Mouse (Mus musculus) hindbrain, postnatal 0 days (tissue): ENCODE results near the gene Wdr70. TPM values are rescaled to one million over a fixed set of nuclear protein-coding genes. Genes with fewer than 3 reads are reported as not detected.

Experiments
- ATAC-seq: fragments of 200-750 bp; cut with Nextera tagmentation; 2 replicates; pipeline ENCODE4 v1.8.0; 2017; ENCODE audit warnings: mild to moderate bottlenecking, moderate TSS enrichment, moderate library complexity
- DNase-seq: peaks from one replicate; pipeline ENCODE4 v3.0.0-alpha.2; 2015; ENCODE audit warnings: low spot score
- H3K27ac ChIP-seq: fragments of 300-500 bp; sonication (generic); 2 replicates; pipeline ENCODE4 v1.5.1; 2014; ENCODE audit warnings: mild to moderate bottlenecking
- H3K27me3 ChIP-seq: fragments of 300-500 bp; sonication (generic); 2 replicates; pipeline ENCODE4 v1.6.1; 2014; ENCODE audit warnings: low read length, mixed read lengths; ENCODE audit not compliant: insufficient read depth
- H3K36me3 ChIP-seq: fragments of 300-500 bp; sonication (generic); 2 replicates; pipeline ENCODE4 v1.6.1; 2014; ENCODE audit warnings: low read length, mixed read lengths; ENCODE audit not compliant: insufficient read depth
- H3K4me1 ChIP-seq: fragments of 300-500 bp; sonication (generic); 2 replicates; pipeline ENCODE4 v1.6.1; 2014; ENCODE audit warnings: antibody characterized with exemption, low read length, mixed read lengths; ENCODE audit not compliant: insufficient read depth
- H3K4me2 ChIP-seq: fragments of 300-500 bp; sonication (generic); 2 replicates; pipeline ENCODE4 v1.6.1; 2014; ENCODE audit warnings: low read depth, mild to moderate bottlenecking, low read length, moderate library complexity, mixed read lengths
- H3K4me3 ChIP-seq: fragments of 300-500 bp; sonication (generic); 2 replicates; pipeline ENCODE4 v1.5.1; 2014; ENCODE audit warnings: low read length
- H3K9ac ChIP-seq: fragments of 300-500 bp; sonication (generic); replicated peaks from 2 replicates; pipeline ENCODE4 v1.6.1; 2014; ENCODE audit warnings: mild to moderate bottlenecking, low read length, moderate library complexity, mixed read lengths
- H3K9me3 ChIP-seq: fragments of 300-500 bp; sonication (generic); 2 replicates; pipeline ENCODE4 v1.6.1; 2016; ENCODE audit warnings: low read length, mixed read lengths
- CTCF ChIP-seq: IDR thresholded peaks from 2 replicates; pipeline ENCODE4 v1.5.1; 2016; ENCODE audit warnings: antibody characterized with exemption, control low read depth, low read depth
- WGBS: fragments of 180-500 bp; shearing (Covaris S2); extraction: QIAGEN DNeasy Blood & Tissue Kit; methylation state at CpG from one replicate; pipeline ENCODE4 v1.1.7; 2014; 5-methylcytosine and 5-hydroxymethylcytosine counted together
- polyA plus RNA-seq: library from polyadenylated mRNA; unstranded; fragments of >200 nt; fragmentation: Nextera tagmentation; extraction: Ambion mirVana; gene quantifications from 2 replicates; pipeline ENCODE4 v1.2.1, GENCODE M21; 2015
- total RNA-seq: library from RNA; depleted of rRNA; stranded (reverse); fragments of >200 nt; gene quantifications from 2 replicates; pipeline ENCODE4 v1.2.3, GENCODE M21; 2014; rRNA removed

Gene Wdr70
- total RNA-seq (45.5 and 51.0 TPM in 2 replicates), polyA plus RNA-seq (64.3 and 69.9 TPM in 2 replicates)

GRCm38 (mm10) chr15:8098774-8099749 is at the start of gene Wdr70:
Wdr70 (minus strand) TSS chr15:8099209.
- Histone ChIP-seq H3K27me3 (no peaks in the 10 kb centered on the region), H3K4me3 (peak within 1 kb of the TSS; percentile 87), H3K4me2 (peak within 1 kb of the TSS; percentile 77), H3K4me1 (no peaks in the 10 kb centered on the region), H3K9ac (peak within 1 kb of the TSS; percentile 84), H3K9me3 (no peaks in the 10 kb centered on the region), H3K27ac (peak within 1 kb of the TSS; percentile 69), H3K36me3 (peaks cover 14% of the 10 kb centered on the region; the same call in 1 of the 2 replicates)
- ATAC-seq (peak; percentile 97), DNase-seq (peak; percentile 98)
- TF ChIP-seq CTCF = peak; percentile 99
- 2% methylated on average over 56 of the region's 56 CpGs for WGBS

GRCm38 (mm10) chr15:8135606-8136005 is 36.6 kb upstream of the Wdr70 start:
- WGBS = 94% methylated on average over 5 of the region's 5 CpGs
- Histone ChIP-seq H3K4me1 (no peaks in the 10 kb centered on the region), H3K36me3 (peaks cover 61% of the 10 kb centered on the region), H3K27me3 (no peaks in the 10 kb centered on the region), H3K9me3 (no peaks in the 10 kb centered on the region), H3K9ac (no peak overlapping the region), H3K4me2 (no peak overlapping the region), H3K27ac (no peak overlapping the region), H3K4me3 (no peak overlapping the region)
- TF ChIP-seq CTCF = no peak
- DNase-seq = no peak
- ATAC-seq = no peak

- Histone ChIP-seq H3K27me3 (no peaks in the 10 kb centered on the region), H3K36me3 (peaks cover 52% of the 10 kb centered on the region), H3K9ac (no peak overlapping the region), H3K4me3 (no peak overlapping the region), H3K27ac (no peak overlapping the region), H3K9me3 (no peaks in the 10 kb centered on the region), H3K4me1 (no peaks in the 10 kb centered on the region), H3K4me2 (no peak overlapping the region)
- DNase-seq (no peak), ATAC-seq (no peak)
- no peak for TF ChIP-seq CTCF
Measured at GRCm38 (mm10) chr15:8131761-8132160, 32.8 kb upstream of the Wdr70 start.

GRCm38 (mm10) chr15:8131268-8131667 is 32.3 kb upstream of the Wdr70 start:
- no peak overlapping the region for H3K4me3 ChIP-seq
- H3K9me3 ChIP-seq = no peaks in the 10 kb centered on the region
- H3K4me2 ChIP-seq = no peak overlapping the region
- no peaks in the 10 kb centered on the region for H3K4me1 ChIP-seq
- H3K9ac ChIP-seq = no peak overlapping the region
- WGBS = 98% methylated on average over 3 of the region's 3 CpGs
- ATAC-seq (no peak), DNase-seq (no peak)
- no peaks in the 10 kb centered on the region for H3K27me3 ChIP-seq
- no peak for TF ChIP-seq CTCF
- peaks cover 52% of the 10 kb centered on the region for H3K36me3 ChIP-seq
- H3K27ac ChIP-seq = no peak overlapping the region

- ATAC-seq (no peak), DNase-seq (no peak)
Measured at GRCm38 (mm10) chr15:8129281-8129680, 30.3 kb upstream of the Wdr70 start.

GRCm38 (mm10) chr15:8109782-8110181 is 10.8 kb upstream of the Wdr70 start:
- H3K36me3 ChIP-seq = peaks cover 13% of the 10 kb centered on the region; the same call in 1 of the 2 replicates
- ATAC-seq = no peak
- peak overlapping the region; percentile 74 for H3K9ac ChIP-seq
- DNase-seq = peak; percentile 8
- no peaks in the 10 kb centered on the region for H3K9me3 ChIP-seq
- peaks cover 9% of the 10 kb centered on the region; the same call in 1 of the 2 replicates for H3K4me1 ChIP-seq
- H3K27me3 ChIP-seq = no peaks in the 10 kb centered on the region
- no peak for TF ChIP-seq CTCF
- peak overlapping the region; percentile 76; the same call in 1 of the 2 replicates for H3K27ac ChIP-seq
- 6% methylated on average over 8 of the region's 8 CpGs for WGBS
- H3K4me3 ChIP-seq = peak overlapping the region; percentile 90
- peak overlapping the region; percentile 93 for H3K4me2 ChIP-seq

More at GRCm38 (mm10) chr15:8129281-8129680, 30.3 kb upstream of the Wdr70 start:
- Histone ChIP-seq H3K4me2 (no peak overlapping the region), H3K4me1 (no peaks in the 10 kb centered on the region), H3K4me3 (no peak overlapping the region), H3K27me3 (no peaks in the 10 kb centered on the region), H3K9me3 (no peaks in the 10 kb centered on the region), H3K36me3 (peaks cover 40% of the 10 kb centered on the region), H3K9ac (no peak overlapping the region), H3K27ac (no peak overlapping the region)
- TF ChIP-seq CTCF = peak; percentile 26
- 75% methylated on average over 1 of the region's 1 CpGs for WGBS
